Mouse (Mus musculus) heart, embryonic 16.5 days (tissue): Measurements from ENCODE around the gene Chrdl2. TPM values are rescaled to one million over a fixed set of nuclear protein-coding genes. Genes with fewer than 3 reads are reported as not detected.

Source experiments
- ATAC-seq: fragments of 200-750 bp; cut with Nextera tagmentation; replicated peaks from 2 replicates; pipeline ENCODE4 v1.8.0; 2017; ENCODE audit warnings: moderate number of reproducible peaks; ENCODE audit not compliant: insufficient read depth, low FRiP score; ENCODE audit errors: extremely low read depth
- H3K27ac ChIP-seq: fragments of 300-500 bp; sonication (generic); 2 replicates; pipeline ENCODE4 v1.5.1; 2014; ENCODE audit warnings: mild to moderate bottlenecking, low read length, control low read depth, moderate library complexity
- H3K27me3 ChIP-seq: fragments of 300-500 bp; sonication (generic); 2 replicates; pipeline ENCODE4 v1.6.1; 2014; ENCODE audit warnings: low read length, mixed read lengths; ENCODE audit not compliant: control insufficient read depth, insufficient read depth
- H3K36me3 ChIP-seq: fragments of 300-500 bp; sonication (generic); 2 replicates; pipeline ENCODE4 v1.6.1; 2014; ENCODE audit not compliant: control insufficient read depth, insufficient read depth
- H3K4me1 ChIP-seq: fragments of 300-500 bp; sonication (generic); 2 replicates; pipeline ENCODE4 v1.6.1; 2014; ENCODE audit warnings: low read length, mixed read lengths; ENCODE audit not compliant: control insufficient read depth, insufficient read depth
- H3K4me2 ChIP-seq: fragments of 300-500 bp; sonication (generic); 2 replicates; pipeline ENCODE4 v1.6.1; 2014; ENCODE audit warnings: low read depth, mild to moderate bottlenecking, control low read depth, low read length
- H3K4me3 ChIP-seq: fragments of 300-500 bp; sonication (generic); 2 replicates; pipeline ENCODE4 v1.5.1; 2014; ENCODE audit warnings: mild to moderate bottlenecking, control low read depth, low read length
- H3K9ac ChIP-seq: fragments of 300-500 bp; sonication (generic); 2 replicates; pipeline ENCODE4 v1.6.1; 2014; ENCODE audit warnings: low read length, control low read depth
- H3K9me3 ChIP-seq: fragments of 300-500 bp; sonication (generic); replicated peaks from 2 replicates; pipeline ENCODE4 v1.6.1; 2016; ENCODE audit warnings: low read length; ENCODE audit not compliant: control insufficient read depth
- WGBS: fragments of 180-500 bp; shearing (Covaris S2); extraction: QIAGEN DNeasy Blood & Tissue Kit; methylation state at CpG from one replicate; pipeline ENCODE4 v1.1.7; 2014; 5-methylcytosine and 5-hydroxymethylcytosine counted together
- polyA plus RNA-seq: library from polyadenylated mRNA; unstranded; fragments of >200 nt; fragmentation: Nextera tagmentation; extraction: Ambion mirVana; gene quantifications from 2 replicates; pipeline ENCODE4 v1.2.1, GENCODE M21; 2015

The Chrdl2 gene
- polyA plus RNA-seq, 1 experiment from 2014 or later: not detected

DNA sequence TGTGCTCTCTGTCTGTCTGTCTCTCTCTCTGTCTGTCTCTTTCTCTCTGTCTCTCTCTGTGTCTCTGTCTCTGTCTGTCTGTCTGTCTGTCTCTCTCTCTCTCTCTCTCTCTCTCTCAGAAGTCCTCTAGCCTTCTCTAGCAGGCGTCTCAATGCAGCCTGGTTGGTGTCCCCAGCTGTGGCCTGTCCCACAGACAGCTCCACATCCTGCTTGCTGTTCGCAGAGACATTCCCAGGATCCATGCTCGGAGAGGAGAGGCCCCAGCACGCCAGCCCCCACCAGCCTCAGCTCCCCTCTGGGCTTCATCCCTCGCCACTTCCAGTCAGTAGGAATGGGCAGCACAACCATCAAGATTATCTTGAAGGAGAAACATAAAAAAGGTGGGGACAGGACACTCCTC is 21.4 kb downstream of the Chrdl2 start:
- no peak overlapping the region for H3K4me2 ChIP-seq
- H3K9me3 ChIP-seq: no peaks in the 10 kb centered on the region
- no peak overlapping the region for H3K4me3 ChIP-seq
- no peaks in the 10 kb centered on the region for H3K36me3 ChIP-seq
- no peak for ATAC-seq
- no peaks in the 10 kb centered on the region; the same call in 1 of the 2 replicates for H3K27me3 ChIP-seq
- H3K9ac ChIP-seq: no peak overlapping the region
- H3K27ac ChIP-seq: no peak overlapping the region
- WGBS: 54% methylated on average over 5 of the region's 5 CpGs
- H3K4me1 ChIP-seq: no peaks in the 10 kb centered on the region

GRCm38 (mm10) chr7:100029307-100029706 is 23.3 kb downstream of the Chrdl2 start:
- Histone ChIP-seq H3K4me3 (no peak overlapping the region), H3K27ac (no peak overlapping the region), H3K9me3 (no peaks in the 10 kb centered on the region), H3K9ac (no peak overlapping the region), H3K4me2 (no peak overlapping the region), H3K36me3 (no peaks in the 10 kb centered on the region), H3K4me1 (no peaks in the 10 kb centered on the region), H3K27me3 (no peaks in the 10 kb centered on the region; the same call in 1 of the 2 replicates)
- 38% methylated on average over 3 of the region's 3 CpGs for WGBS
- no peak for ATAC-seq

DNA sequence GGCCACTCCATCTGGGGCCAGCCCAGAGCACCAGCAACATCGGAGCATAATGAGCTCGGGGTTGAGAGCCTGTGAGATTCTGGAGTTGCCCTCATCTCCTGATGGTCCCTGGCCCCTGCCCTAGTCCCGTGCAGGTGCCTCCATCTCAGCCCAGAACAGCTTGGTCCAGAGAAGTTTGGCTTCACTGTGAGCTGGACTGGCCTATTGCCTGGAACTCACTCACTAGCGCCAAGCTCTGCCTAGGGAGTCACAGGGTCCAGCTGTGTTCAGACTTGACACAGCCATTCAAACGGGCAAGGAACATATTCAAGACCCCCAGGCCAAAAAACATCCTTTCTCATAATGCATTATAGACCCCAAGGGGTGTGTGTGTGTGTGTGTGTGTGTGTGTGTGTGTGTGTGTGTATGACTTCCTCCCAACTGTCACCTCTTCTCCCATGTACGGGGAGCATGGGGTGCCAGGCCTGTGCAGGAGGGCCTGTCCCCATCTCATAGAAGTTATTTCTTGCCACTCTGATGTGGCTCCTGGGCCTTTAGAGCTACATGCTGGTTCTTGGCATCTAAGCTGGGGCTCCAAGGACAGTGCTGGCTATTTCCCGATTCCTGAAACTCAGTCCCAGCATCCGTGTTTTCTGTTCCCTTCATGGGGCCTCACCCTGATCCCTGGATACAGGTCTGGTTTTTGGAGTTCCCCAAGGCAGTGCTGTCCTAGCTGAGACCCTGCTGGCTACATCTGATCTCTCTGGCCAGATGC is 25.2 kb downstream of the Chrdl2 start:
- 75% methylated on average over 8 of the region's 8 CpGs for WGBS
- Histone ChIP-seq H3K36me3 (no peaks in the 10 kb centered on the region), H3K9me3 (no peaks in the 10 kb centered on the region), H3K9ac (no peak overlapping the region), H3K27me3 (no peaks in the 10 kb centered on the region), H3K4me3 (no peak overlapping the region), H3K4me2 (no peak overlapping the region), H3K4me1 (no peaks in the 10 kb centered on the region), H3K27ac (no peak overlapping the region)
- no peak for ATAC-seq

GRCm38 (mm10) chr7:100033672-100034071 is 27.7 kb downstream of the Chrdl2 start:
- no peaks in the 10 kb centered on the region; the same call in 1 of the 2 replicates for H3K9me3 ChIP-seq
- no peaks in the 10 kb centered on the region for H3K27me3 ChIP-seq
- H3K27ac ChIP-seq: no peak overlapping the region
- no peaks in the 10 kb centered on the region for H3K4me1 ChIP-seq
- H3K9ac ChIP-seq: no peak overlapping the region
- ATAC-seq: no peak
- 51% methylated on average over 5 of the region's 5 CpGs for WGBS
- H3K36me3 ChIP-seq: no peaks in the 10 kb centered on the region
- H3K4me2 ChIP-seq: no peak overlapping the region
- no peak overlapping the region for H3K4me3 ChIP-seq

DNA sequence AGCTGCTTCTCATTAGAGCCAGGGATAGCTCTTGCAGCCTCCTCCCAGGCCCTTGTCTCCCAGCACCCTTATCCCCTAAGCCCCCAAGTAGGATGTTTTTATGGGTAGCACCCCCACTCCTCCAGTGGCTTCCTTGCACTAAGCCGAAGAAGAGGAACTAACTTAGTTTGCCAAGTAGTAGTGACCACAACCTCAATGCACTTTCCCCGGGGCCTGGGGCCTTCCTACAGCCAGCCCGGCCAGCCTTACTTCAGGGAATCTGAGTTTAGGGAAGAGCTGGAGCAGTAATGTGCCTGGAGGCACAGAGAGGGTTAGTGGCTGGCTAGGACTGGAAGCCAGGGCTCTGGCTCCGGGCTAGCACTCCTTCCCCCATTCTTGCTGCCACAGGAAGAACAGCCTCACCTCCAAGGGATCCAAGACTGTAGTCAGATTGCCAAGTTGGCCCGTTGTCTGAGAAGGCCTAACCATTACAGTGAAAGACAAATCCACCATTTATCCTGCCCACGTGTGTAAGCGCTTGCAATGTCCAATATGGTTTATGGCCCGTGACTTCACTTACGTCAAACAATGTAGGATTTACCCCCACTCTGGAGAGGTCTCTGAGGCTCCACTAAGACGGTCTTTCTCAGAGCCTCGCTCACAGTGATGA is 29.0 kb downstream of the Chrdl2 start:
- Histone ChIP-seq H3K4me1 (no peaks in the 10 kb centered on the region), H3K27ac (no peak overlapping the region), H3K9ac (no peak overlapping the region), H3K9me3 (no peaks in the 10 kb centered on the region; the same call in 1 of the 2 replicates), H3K27me3 (no peaks in the 10 kb centered on the region), H3K4me2 (no peak overlapping the region), H3K4me3 (no peak overlapping the region), H3K36me3 (no peaks in the 10 kb centered on the region)
- WGBS: 74% methylated on average over 11 of the region's 11 CpGs
- ATAC-seq: no peak

- Histone ChIP-seq H3K36me3 (no peaks in the 10 kb centered on the region), H3K27me3 (no peaks in the 10 kb centered on the region), H3K9me3 (no peaks in the 10 kb centered on the region; the same call in 1 of the 2 replicates), H3K4me1 (no peaks in the 10 kb centered on the region), H3K9ac (no peak overlapping the region), H3K27ac (no peak overlapping the region), H3K4me3 (no peak overlapping the region), H3K4me2 (no peak overlapping the region)
- WGBS: 79% methylated on average over 7 of the region's 7 CpGs
- ATAC-seq: no peak
These were observed 30.1 kb downstream of the Chrdl2 start for GRCm38 (mm10) chr7:100036050-100036449.

DNA sequence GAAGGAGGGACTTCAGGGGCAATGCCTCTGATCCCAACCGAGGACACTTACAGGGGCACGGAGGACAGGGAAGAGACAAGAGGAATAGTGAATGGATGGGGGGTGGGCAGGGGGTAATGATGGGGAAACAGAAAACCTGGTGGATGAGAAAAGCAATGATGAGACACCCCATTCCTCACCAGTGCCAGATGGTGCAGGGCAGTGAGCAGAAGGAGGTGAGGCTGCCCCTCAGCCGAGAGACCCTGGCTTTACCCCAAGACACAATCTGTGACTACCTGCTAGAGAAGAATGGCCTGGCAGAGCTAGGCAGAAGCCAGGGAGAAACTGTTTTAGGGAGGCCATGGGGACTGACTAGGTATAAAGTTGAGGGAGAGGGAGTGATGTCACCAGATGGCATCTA is 30.5 kb downstream of the Chrdl2 start:
- no peak overlapping the region for H3K27ac ChIP-seq
- H3K36me3 ChIP-seq: no peaks in the 10 kb centered on the region
- 55% methylated on average over 3 of the region's 3 CpGs for WGBS
- ATAC-seq: no peak
- no peaks in the 10 kb centered on the region for H3K4me1 ChIP-seq
- H3K9ac ChIP-seq: no peak overlapping the region
- H3K4me3 ChIP-seq: no peak overlapping the region
- no peaks in the 10 kb centered on the region for H3K27me3 ChIP-seq
- no peaks in the 10 kb centered on the region; the same call in 1 of the 2 replicates for H3K9me3 ChIP-seq
- H3K4me2 ChIP-seq: no peak overlapping the region

DNA sequence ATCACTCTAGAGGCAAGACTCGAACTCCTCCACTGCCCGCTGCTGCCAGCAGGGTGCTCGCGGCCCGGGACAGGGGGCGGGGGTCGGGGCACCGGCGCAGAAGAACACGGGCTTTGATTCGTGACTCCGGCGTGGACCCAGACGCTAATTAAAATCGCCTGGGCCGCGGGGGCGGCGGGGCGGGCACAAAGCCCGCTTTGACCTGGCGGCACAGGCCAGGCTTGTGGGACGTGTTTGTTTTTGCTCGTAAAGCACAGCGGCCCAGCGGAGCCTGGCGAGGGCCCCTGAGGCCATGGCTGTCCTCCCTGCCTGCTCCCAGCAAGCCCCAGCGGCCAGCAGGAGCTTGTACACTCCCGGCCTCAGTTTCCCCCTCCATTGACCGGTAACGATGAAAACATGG is 36.1 kb downstream of the Chrdl2 start:
- no peaks in the 10 kb centered on the region; the same call in 1 of the 2 replicates for H3K27me3 ChIP-seq
- no peaks in the 10 kb centered on the region; the same call in 1 of the 2 replicates for H3K9me3 ChIP-seq
- H3K27ac ChIP-seq: no peak overlapping the region
- H3K4me3 ChIP-seq: no peak overlapping the region; the same call in none of the 2 replicates
- peak overlapping the region; percentile 40; the same call in 1 of the 2 replicates for H3K4me2 ChIP-seq
- H3K36me3 ChIP-seq: no peaks in the 10 kb centered on the region
- no peak for ATAC-seq
- H3K4me1 ChIP-seq: peaks cover 3% of the 10 kb centered on the region
- 11% methylated on average over 31 of the region's 31 CpGs for WGBS
- H3K9ac ChIP-seq: 0 out of 2 replicates have a peak overlapping the region, but pooled peaks have one; percentile 21

DNA sequence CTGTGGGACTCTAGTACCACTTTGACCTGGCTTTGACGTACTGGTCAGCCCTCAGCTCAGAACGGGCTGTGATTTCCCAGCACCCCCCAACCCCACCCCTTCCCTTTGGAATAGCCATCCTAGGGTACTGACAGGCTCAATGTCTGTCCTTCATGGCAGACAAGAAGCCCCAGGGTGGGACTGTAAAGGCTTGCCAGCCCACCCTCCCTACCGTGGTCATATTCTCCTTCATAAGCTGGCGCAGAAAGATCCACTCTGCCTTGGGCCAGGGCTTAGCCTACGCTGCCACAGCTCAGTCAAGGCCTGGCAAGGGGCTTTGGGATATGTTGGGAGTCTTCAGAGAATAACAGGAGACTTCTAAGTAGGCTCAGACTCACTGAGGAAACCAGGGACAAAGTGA is 37.1 kb downstream of the Chrdl2 start:
- H3K9me3 ChIP-seq: no peaks in the 10 kb centered on the region; the same call in 1 of the 2 replicates
- no peak overlapping the region for H3K9ac ChIP-seq
- H3K27me3 ChIP-seq: no peaks in the 10 kb centered on the region; the same call in 1 of the 2 replicates
- ATAC-seq: no peak
- peaks cover 3% of the 10 kb centered on the region for H3K4me1 ChIP-seq
- H3K4me3 ChIP-seq: no peak overlapping the region
- no peak overlapping the region for H3K4me2 ChIP-seq
- H3K36me3 ChIP-seq: no peaks in the 10 kb centered on the region
- no peak overlapping the region for H3K27ac ChIP-seq
- WGBS: 85% methylated on average over 5 of the region's 5 CpGs
